Mouse (Mus musculus) stomach, postnatal 0 days (tissue): Measurements from ENCODE around the gene Trim44.

Experiments
- CTCF ChIP-seq: IDR thresholded peaks from 2 replicates; pipeline ENCODE4 v1.5.1; 2016; ENCODE audit warnings: antibody characterized with exemption, low read depth, mild to moderate bottlenecking, moderate library complexity
- EP300 ChIP-seq: optimal IDR thresholded peaks from 2 replicates; pipeline ENCODE3; 2016; ENCODE audit warnings: antibody characterized with exemption

- TF ChIP-seq CTCF (no peak), EP300 (no peak)
Measured at GRCm38 (mm10) chr2:102266911-102267310, 140.7 kb downstream of the Trim44 start.
